Mouse (Mus musculus) embryonic facial prominence, embryonic 14.5 days (tissue): Measurements from ENCODE around the gene Cryab. TPM values are rescaled to one million over a fixed set of nuclear protein-coding genes. Genes with fewer than 3 reads are reported as not detected.
A peak's percentile ranks its signal among the peaks of the same experiment; 100 is the strongest.

Experiments used
- ATAC-seq: fragments of 200-750 bp; cut with Nextera tagmentation; 2 replicates; pipeline ENCODE4 v1.8.0; 2017; ENCODE audit warnings: low read depth, moderate number of reproducible peaks, moderate TSS enrichment
- DNase-seq: peaks from one replicate; pipeline ENCODE4 v3.0.0-alpha.2; 2015; ENCODE audit warnings: low spot score
- H3K27ac ChIP-seq: fragments of 300-500 bp; sonication (generic); replicated peaks from 2 replicates; pipeline ENCODE4 v1.5.1; 2014; ENCODE audit warnings: low read depth, mild to moderate bottlenecking, low read length, moderate library complexity
- H3K27me3 ChIP-seq: fragments of 300-500 bp; sonication (generic); replicated peaks from 2 replicates; pipeline ENCODE4 v1.6.1; 2014; ENCODE audit warnings: low read length; ENCODE audit not compliant: control insufficient read depth, insufficient read depth
- H3K36me3 ChIP-seq: fragments of 300-500 bp; sonication (generic); 2 replicates; pipeline ENCODE4 v1.6.1; 2014; ENCODE audit warnings: low read length, mixed read lengths; ENCODE audit not compliant: control insufficient read depth, insufficient read depth
- H3K4me1 ChIP-seq: fragments of 300-500 bp; sonication (generic); 2 replicates; pipeline ENCODE4 v1.6.1; 2014; ENCODE audit warnings: antibody characterized with exemption, low read length; ENCODE audit not compliant: control insufficient read depth, insufficient read depth
- H3K4me2 ChIP-seq: fragments of 300-500 bp; sonication (generic); 2 replicates; pipeline ENCODE4 v1.6.1; 2014; ENCODE audit warnings: low read depth, mild to moderate bottlenecking, low read length, moderate library complexity, mixed read lengths
- H3K4me3 ChIP-seq: fragments of 300-500 bp; sonication (generic); 2 replicates; pipeline ENCODE4 v1.5.1; 2014; ENCODE audit warnings: low read depth, mild to moderate bottlenecking, low read length
- H3K9ac ChIP-seq: fragments of 300-500 bp; sonication (generic); 2 replicates; pipeline ENCODE4 v1.6.1; 2014; ENCODE audit warnings: low read depth, mild to moderate bottlenecking, low read length, moderate library complexity, mixed read lengths
- H3K9me3 ChIP-seq: fragments of 300-500 bp; sonication (generic); 2 replicates; pipeline ENCODE4 v1.6.1; 2016; ENCODE audit warnings: low read length; ENCODE audit not compliant: control insufficient read depth
- WGBS: fragments of 180-500 bp; shearing (Covaris S2); extraction: QIAGEN DNeasy Blood & Tissue Kit; methylation state at CpG from one replicate; pipeline ENCODE4 v1.1.7; 2014; 5-methylcytosine and 5-hydroxymethylcytosine counted together
- polyA plus RNA-seq: library from polyadenylated mRNA; unstranded; fragments of >200 nt; fragmentation: Nextera tagmentation; extraction: Ambion mirVana; gene quantifications from 2 replicates; pipeline ENCODE4 v1.2.1, GENCODE M21; 2014

The Cryab gene
- polyA plus RNA-seq, 1 experiment from 2014 or later = 275 TPM

GRCm38 (mm10) chr9:50724147-50724546 lies 27.0 kb upstream of the Cryab start:
- H3K4me1 ChIP-seq = peaks cover 27% of the 10 kb centered on the region
- H3K4me3 ChIP-seq = no peak overlapping the region

GRCm38 (mm10) chr9:50724661-50725330 lies 26.3 kb upstream of the Cryab start:
- H3K9ac ChIP-seq = no peak overlapping the region; the same call in 1 of the 2 replicates
- ATAC-seq = no peak
- H3K27ac ChIP-seq = no peak overlapping the region
- no peaks in the 10 kb centered on the region for H3K27me3 ChIP-seq
- 41% methylated on average over 3 of the region's 3 CpGs for WGBS
- H3K4me3 ChIP-seq = no peak overlapping the region
- peaks cover 27% of the 10 kb centered on the region for H3K4me1 ChIP-seq
- DNase-seq = peak; percentile 53
- H3K4me2 ChIP-seq = peak overlapping the region; percentile 16; the same call in 1 of the 2 replicates
- H3K36me3 ChIP-seq = no peaks in the 10 kb centered on the region
- H3K9me3 ChIP-seq = no peaks in the 10 kb centered on the region

More at GRCm38 (mm10) chr9:50724147-50724546, 27.0 kb upstream of the Cryab start:
- Histone ChIP-seq H3K27me3 (no peaks in the 10 kb centered on the region), H3K9ac (no peak overlapping the region; the same call in 1 of the 2 replicates), H3K4me2 (0 out of 2 replicates have a peak overlapping the region, but pooled peaks have one; percentile 4), H3K27ac (no peak overlapping the region; the same call in none of the 2 replicates), H3K9me3 (no peaks in the 10 kb centered on the region), H3K36me3 (no peaks in the 10 kb centered on the region)
- no peak for DNase-seq
- WGBS = 72% methylated on average over 2 of the region's 2 CpGs
- no peak for ATAC-seq

GRCm38 (mm10) chr9:50725921-50726590 lies 25.1 kb upstream of the Cryab start:
- Histone ChIP-seq H3K27ac (peak overlapping the region; percentile 68), H3K27me3 (no peaks in the 10 kb centered on the region), H3K36me3 (no peaks in the 10 kb centered on the region), H3K4me1 (peaks cover 24% of the 10 kb centered on the region), H3K4me3 (peak overlapping the region; percentile 64), H3K9ac (no peak overlapping the region), H3K4me2 (peak overlapping the region; percentile 89), H3K9me3 (no peaks in the 10 kb centered on the region)
- 18% methylated on average over 8 of the region's 8 CpGs for WGBS
- no peak for ATAC-seq
- no peak for DNase-seq

GRCm38 (mm10) chr9:50727171-50727924 lies 23.8 kb upstream of the Cryab start:
- peak; percentile 73 for DNase-seq
- Histone ChIP-seq H3K27me3 (no peaks in the 10 kb centered on the region), H3K4me1 (peaks cover 21% of the 10 kb centered on the region), H3K36me3 (no peaks in the 10 kb centered on the region), H3K4me3 (peak overlapping the region; percentile 64), H3K9ac (peak overlapping the region; percentile 80), H3K4me2 (peak overlapping the region; percentile 89), H3K9me3 (no peaks in the 10 kb centered on the region), H3K27ac (peak overlapping the region; percentile 65)
- ATAC-seq = 0 out of 2 replicates have a peak, but pooled peaks have one; percentile 26
- 2% methylated on average over 29 of the region's 30 CpGs for WGBS

- Histone ChIP-seq H3K9ac (peak overlapping the region; percentile 80), H3K4me3 (peak overlapping the region; percentile 64), H3K4me1 (peaks cover 19% of the 10 kb centered on the region), H3K36me3 (no peaks in the 10 kb centered on the region), H3K27me3 (no peaks in the 10 kb centered on the region), H3K27ac (peak overlapping the region; percentile 65), H3K9me3 (no peaks in the 10 kb centered on the region), H3K4me2 (peak overlapping the region; percentile 89)
- ATAC-seq (peak; percentile 97), DNase-seq (peak; percentile 95)
- under 1% methylated on average over 40 of the region's 45 CpGs for WGBS
Measured at GRCm38 (mm10) chr9:50727925-50728651, 23.0 kb upstream of the Cryab start.

GRCm38 (mm10) chr9:50729600-50729999 lies 21.5 kb upstream of the Cryab start:
- no peak overlapping the region for H3K4me3 ChIP-seq
- H3K9me3 ChIP-seq = no peaks in the 10 kb centered on the region
- no peaks in the 10 kb centered on the region for H3K27me3 ChIP-seq
- H3K27ac ChIP-seq = no peak overlapping the region; the same call in 1 of the 2 replicates
- ATAC-seq (no peak), DNase-seq (no peak)
- no peaks in the 10 kb centered on the region for H3K36me3 ChIP-seq
- no peak overlapping the region for H3K4me2 ChIP-seq
- H3K9ac ChIP-seq = no peak overlapping the region
- H3K4me1 ChIP-seq = peaks cover 16% of the 10 kb centered on the region
- 37% methylated on average over 4 of the region's 4 CpGs for WGBS

- no peak overlapping the region for H3K27ac ChIP-seq
- DNase-seq (no peak), ATAC-seq (no peak)
- H3K27me3 ChIP-seq = no peaks in the 10 kb centered on the region
- no peaks in the 10 kb centered on the region for H3K4me1 ChIP-seq
- no peak overlapping the region for H3K9ac ChIP-seq
- H3K36me3 ChIP-seq = no peaks in the 10 kb centered on the region
- H3K4me2 ChIP-seq = no peak overlapping the region
- WGBS = 35% methylated on average over 4 of the region's 4 CpGs
- H3K4me3 ChIP-seq = no peak overlapping the region
- H3K9me3 ChIP-seq = no peaks in the 10 kb centered on the region
Measured at GRCm38 (mm10) chr9:50732560-50732959, 18.6 kb upstream of the Cryab start.

- Histone ChIP-seq H3K9me3 (no peaks in the 10 kb centered on the region), H3K4me1 (peaks cover 4% of the 10 kb centered on the region; the same call in 1 of the 2 replicates), H3K36me3 (no peaks in the 10 kb centered on the region), H3K27me3 (no peaks in the 10 kb centered on the region), H3K27ac (no peak overlapping the region), H3K9ac (no peak overlapping the region), H3K4me2 (peak overlapping the region; percentile 21; the same call in 1 of the 2 replicates), H3K4me3 (no peak overlapping the region)
- peak; percentile 73 for DNase-seq
- WGBS = 3% methylated on average over 9 of the region's 9 CpGs
- ATAC-seq = no peak
Measured at GRCm38 (mm10) chr9:50734989-50735388, 16.1 kb upstream of the Cryab start.
